Mouse (Mus musculus) WW6 (cell line): ENCODE data around the gene Cyb5d1.
"Not testable (repeated sequence)": the region's sequence is repeated elsewhere in the genome, so short reads cannot be mapped to it uniquely, and the experiment has no call there.

ENCODE experiments used
- DNase-seq: peaks from one replicate; pipeline ENCODE4 v3.0.0-alpha.2; 2013; ENCODE audit warnings: low read depth, low spot score

Gene Cyb5d1

GRCm38 (mm10) chr11:69395235-69395633, at the start of gene Cyb5d1, which contains the start of gene Naa38:
TSS of gene Cyb5d1 (minus strand) at chr11:69395631.
TSS of gene Naa38 (plus strand) at chr11:69395487.
- DNase-seq, result not testable (repeated sequence)

GRCm38 (mm10) chr11:69443328-69443727, 47.9 kb upstream of the Cyb5d1 start:
- DNase-seq, result no peak

- DNase-seq, result no peak
Observed at GRCm38 (mm10) chr11:69437291-69437690, 41.9 kb upstream of the Cyb5d1 start.

- DNase-seq, result no peak
Observed at GRCm38 (mm10) chr11:69433189-69433588, 37.8 kb upstream of the Cyb5d1 start.

GRCm38 (mm10) chr11:69432640-69432982, 37.2 kb upstream of the Cyb5d1 start:
- DNase-seq, result no peak

GRCm38 (mm10) chr11:69431829-69432639, 36.6 kb upstream of the Cyb5d1 start:
- no peak for DNase-seq

- no peak for DNase-seq
Observed at GRCm38 (mm10) chr11:69430631-69431030, 35.2 kb upstream of the Cyb5d1 start.

- no peak for DNase-seq
Observed at GRCm38 (mm10) chr11:69429313-69429712, 33.9 kb upstream of the Cyb5d1 start.

GRCm38 (mm10) chr11:69428751-69429150, 33.3 kb upstream of the Cyb5d1 start:
- no peak for DNase-seq

GRCm38 (mm10) chr11:69426246-69426645, 30.8 kb upstream of the Cyb5d1 start:
- DNase-seq, result no peak

- no peak for DNase-seq
Observed at GRCm38 (mm10) chr11:69423885-69424284, 28.5 kb upstream of the Cyb5d1 start.

GRCm38 (mm10) chr11:69422842-69423241, 27.4 kb upstream of the Cyb5d1 start:
- no peak for DNase-seq

GRCm38 (mm10) chr11:69421131-69421977, 25.9 kb upstream of the Cyb5d1 start:
- DNase-seq, result no peak

GRCm38 (mm10) chr11:69420554-69421000, 25.1 kb upstream of the Cyb5d1 start:
- no peak for DNase-seq

- DNase-seq, result no peak
Observed at GRCm38 (mm10) chr11:69419813-69420553, 24.6 kb upstream of the Cyb5d1 start.

- no peak for DNase-seq
Observed at GRCm38 (mm10) chr11:69419443-69419812, 24.0 kb upstream of the Cyb5d1 start.

GRCm38 (mm10) chr11:69418481-69419442, 23.3 kb upstream of the Cyb5d1 start:
- DNase-seq, result peak; percentile 95

GRCm38 (mm10) chr11:69417449-69418384, 22.3 kb upstream of the Cyb5d1 start:
- peak; percentile 95 for DNase-seq

GRCm38 (mm10) chr11:69416921-69417448, 21.6 kb upstream of the Cyb5d1 start:
- no peak for DNase-seq
